Mouse (Mus musculus): ENCODE measurements around the gene Jmjd6.
"Not testable (repeated sequence)": the region's sequence is repeated elsewhere in the genome, so short reads cannot be mapped to it uniquely, and the experiment has no call there.

Gene Jmjd6

DNA sequence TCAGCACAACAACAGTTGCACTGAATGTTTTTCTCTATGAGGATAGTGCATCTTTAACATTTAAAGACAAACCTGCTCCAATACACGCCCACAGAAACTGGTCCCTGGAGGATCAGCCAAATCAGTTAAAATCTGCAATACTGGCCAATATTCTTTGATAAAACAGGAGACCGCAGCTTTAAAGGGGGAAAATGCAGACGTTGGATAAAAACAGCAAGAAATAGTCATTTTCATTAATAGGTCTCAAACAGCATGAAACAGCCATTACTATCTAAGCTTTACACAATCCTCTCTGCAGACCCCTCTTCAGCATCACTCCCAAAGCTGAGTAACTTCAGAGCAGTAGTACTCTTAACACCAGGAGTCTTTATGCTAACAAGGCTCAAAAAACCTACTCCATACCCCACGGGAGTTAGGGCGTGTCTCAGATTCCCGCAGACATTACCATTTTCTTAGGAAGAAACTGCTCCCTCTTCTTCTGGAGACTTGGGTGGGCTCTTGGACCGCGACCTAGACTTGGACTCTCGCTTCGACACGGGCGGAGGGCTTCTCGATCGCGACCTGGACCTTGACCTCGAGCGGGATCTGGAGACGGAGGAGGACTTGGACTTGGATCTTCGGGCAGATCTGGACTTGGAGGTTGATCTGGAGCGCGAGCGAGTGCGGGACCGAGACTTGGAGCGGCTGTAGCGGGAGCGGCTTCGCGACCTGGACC is 8.5 kb upstream of the Jmjd6 start:
- DNase-seq (ENCODE audit: low read depth), result no peak

DNA sequence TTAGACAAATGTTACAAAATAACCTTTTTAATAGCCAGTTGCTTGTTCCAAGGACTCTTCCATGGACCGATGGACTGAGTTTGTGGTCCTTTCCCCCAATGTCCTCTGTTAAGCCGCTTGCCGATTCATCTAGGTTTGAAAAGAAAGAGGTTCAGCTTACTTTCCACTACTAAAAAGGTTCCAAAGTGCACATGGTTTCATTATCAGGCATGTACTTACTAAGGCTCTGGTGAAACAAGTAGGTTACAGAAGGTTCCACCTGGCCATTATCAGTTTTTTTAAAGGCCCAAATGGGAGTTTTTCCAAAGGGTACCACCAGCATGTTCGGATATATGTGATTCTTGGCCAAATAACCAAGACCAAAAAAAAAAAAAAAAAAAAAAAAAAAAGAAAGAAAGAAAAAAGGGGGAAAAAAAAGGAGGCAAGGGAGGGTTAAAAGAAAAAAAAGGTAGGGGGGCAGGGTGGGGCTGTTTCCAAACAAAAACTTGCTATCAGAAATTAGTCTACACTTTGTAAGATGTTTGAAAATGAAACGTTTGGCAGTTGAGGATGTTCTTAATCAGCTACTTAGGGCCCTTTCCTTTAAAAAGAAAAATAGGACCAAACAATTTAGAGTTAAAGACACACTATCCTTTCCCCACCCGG is 7.7 kb upstream of the Jmjd6 start:
- DNase-seq (ENCODE audit: low read depth), result no peak

GRCm38 (mm10) chr11:116850085-116850484 is 6.8 kb upstream of the Jmjd6 start:
- no peak for DNase-seq (ENCODE audit: low read depth)

- DNase-seq (ENCODE audit: low read depth), result no peak
Measured at GRCm38 (mm10) chr11:116849587-116849986, 6.3 kb upstream of the Jmjd6 start.

DNA sequence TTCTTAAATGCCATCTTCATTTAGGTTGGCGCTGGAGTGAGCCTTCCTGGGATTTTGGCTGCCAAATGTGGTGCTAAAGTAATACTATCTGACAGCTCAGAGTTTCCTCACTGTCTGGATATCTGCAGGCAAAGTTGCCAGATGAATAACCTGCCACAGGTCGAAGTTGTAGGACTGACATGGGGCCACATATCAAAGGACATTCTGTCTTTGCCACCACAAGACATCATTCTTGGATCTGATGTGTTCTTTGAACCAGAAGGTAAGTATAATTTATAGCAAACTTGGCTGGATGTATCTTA is 5.6 kb upstream of the Jmjd6 start:
- not testable (repeated sequence) for DNase-seq (ENCODE audit: low read depth)

DNA sequence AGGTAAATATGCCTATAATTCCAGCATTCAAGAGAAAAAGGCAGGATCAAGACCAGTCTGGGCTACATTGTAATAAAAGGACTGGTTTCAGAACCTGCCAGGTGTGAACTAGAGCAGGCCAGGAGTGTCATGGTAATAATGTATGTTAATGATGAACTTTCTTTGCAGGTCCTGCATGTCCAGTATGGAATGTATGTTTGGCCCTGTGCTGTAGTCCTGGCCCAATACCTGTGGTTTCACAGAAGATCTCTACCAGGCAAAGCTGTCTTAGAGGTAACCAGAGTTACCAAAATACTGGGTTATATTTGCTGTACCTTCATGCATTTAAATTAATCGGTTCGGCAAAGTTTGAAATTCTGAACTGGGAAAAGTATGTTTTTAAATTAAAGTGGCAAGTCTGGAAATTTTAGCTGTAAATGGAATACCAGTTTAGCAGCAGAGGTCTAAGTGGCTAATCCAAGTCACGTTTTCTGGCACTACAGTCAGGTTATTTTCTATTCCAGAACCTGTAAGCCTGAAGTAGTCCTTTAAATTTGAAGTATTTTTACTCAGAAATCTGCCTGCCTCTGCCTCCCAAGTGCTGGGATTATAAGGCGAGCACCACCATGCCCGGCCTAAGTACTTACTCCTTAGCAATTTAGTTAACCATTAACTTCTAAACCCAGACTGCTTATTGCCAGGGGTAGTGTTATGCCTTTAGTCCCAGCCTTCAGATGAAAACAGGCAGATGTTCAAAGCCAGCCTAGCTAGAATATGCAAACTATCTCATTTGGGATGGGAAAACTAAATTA is 5.0 kb upstream of the Jmjd6 start:
- no peak for DNase-seq (ENCODE audit: low read depth)

DNA sequence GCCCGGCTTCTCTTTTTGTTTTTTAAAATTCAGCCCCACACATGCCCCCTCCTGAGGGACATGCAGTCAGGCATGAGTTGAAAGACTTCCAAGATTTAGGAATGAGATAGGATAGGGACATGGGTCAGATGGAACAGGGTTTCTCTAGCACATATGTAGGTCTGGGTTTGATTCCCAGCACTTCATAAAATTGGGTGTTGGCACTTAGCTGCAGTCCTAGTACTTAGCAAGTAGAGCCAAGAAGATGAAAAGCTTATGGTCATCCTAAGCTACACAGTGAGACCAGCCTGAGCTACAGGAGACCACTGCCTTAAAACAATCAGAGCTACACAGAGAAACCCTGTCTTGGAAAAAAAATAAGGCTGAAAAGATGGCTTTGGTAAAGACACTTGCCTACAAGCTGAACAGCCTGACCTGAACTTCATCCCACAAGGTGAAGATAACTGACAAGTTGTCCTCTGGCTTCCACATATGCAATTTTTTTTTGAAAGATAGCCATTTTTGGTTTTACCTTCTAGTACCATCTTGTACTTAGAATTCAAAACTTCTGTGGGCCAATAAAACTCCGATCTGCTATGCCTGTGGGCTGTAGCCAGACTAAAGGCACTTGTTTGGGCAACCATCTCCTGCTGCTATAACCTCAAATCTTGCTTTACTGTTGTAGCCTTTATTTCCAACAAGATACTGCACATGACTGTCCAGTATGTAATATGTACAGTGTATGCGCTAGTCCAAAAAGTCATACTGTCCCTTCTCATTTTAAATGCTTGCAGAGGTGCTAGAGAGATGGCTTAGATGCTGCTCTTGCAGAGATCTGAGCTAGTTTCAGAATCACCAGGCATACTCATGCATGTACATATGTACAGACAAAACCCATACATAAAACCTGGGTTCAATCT is 4.2 kb upstream of the Jmjd6 start:
- no peak for DNase-seq (ENCODE audit: low read depth)

GRCm38 (mm10) chr11:116846593-116847181 is 3.4 kb upstream of the Jmjd6 start:
- no peak for DNase-seq (ENCODE audit: low read depth)

DNA sequence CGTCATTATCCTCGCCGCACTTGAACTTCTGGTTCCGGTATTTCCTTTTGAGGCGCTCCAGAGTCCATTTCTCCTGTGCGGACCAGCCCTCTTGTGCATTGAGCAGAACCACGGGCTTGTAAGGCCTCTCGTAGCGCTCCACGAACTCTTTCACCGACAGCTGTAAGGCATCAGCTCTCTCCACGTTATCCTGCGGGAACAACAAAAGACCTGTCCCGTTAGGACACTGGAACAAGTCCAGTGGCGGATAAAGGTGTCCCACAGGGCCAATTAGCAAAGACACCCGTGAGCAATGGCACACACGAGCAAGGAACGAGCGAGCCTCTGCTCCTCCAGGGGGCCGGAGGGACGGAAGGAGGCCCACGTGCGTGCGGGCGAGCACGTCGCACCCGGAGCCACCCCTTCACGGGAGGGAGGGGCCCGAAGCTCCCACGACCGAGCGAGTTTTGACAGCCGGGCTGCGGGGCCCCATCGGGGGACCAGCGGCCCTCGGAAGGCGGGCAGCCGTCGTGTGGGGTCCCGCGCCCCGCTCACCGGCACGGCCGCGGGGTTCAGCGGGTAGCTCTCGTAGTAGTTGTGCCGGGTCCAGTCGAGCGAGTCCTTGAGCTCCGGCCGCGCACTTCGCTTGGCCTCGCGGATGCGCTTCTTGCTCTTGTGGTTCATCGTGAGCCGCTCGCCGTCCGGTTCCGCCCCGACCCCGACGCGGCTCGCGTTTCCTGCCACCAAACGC is 553 bp downstream of the Jmjd6 start:
- DNase-seq (ENCODE audit: low read depth), result no peak

DNA sequence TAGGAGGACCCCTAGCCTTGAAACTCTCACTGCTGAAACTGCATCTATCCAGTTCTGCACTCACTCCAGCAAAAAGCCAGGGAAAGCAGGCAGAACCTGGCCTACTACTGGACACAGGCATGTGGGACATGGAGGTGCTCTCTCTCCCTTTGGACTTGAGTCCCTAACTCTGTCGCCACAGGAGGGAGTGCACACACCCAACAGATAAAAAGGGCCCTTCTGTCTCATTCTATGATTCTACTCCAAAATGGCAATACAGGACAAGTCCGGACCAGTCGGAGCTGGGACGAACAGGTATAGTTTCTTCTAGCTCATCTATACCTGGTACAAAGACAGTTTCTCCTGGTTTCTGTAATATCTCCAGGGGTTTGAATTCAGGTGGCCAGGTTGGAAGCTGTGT is 2.5 kb downstream of the Jmjd6 start:
- DNase-seq (ENCODE audit: low read depth), result no peak

- no peak for DNase-seq (ENCODE audit: low read depth)
Measured at GRCm38 (mm10) chr11:116839601-116840000, 3.6 kb downstream of the Jmjd6 start.

- DNase-seq (ENCODE audit: low read depth), result no peak
Measured at GRCm38 (mm10) chr11:116838936-116839335, 4.3 kb downstream of the Jmjd6 start.

DNA sequence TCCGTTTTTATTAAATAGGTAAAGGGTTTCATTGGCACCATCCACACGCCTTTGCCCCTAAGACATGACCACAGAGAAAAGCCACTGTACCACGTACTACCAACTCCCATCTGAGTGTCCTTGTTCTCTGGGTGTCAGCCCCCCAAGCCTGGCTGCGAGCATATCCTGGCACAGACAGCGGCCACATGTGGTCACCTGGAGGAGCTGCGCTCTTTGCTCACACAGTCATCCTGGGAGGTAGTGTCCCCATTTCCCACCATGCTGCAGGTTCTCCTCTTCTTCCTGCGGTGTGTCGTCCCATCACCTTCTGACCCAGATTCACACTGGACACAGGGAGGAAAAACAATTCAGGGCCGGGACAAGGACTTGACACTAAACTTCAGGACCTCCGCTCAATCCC is 5.8 kb downstream of the Jmjd6 start:
- no peak for DNase-seq (ENCODE audit: low read depth)

GRCm38 (mm10) chr11:116836283-116836682 is 7.0 kb downstream of the Jmjd6 start:
- no peak for DNase-seq (ENCODE audit: low read depth)

DNA sequence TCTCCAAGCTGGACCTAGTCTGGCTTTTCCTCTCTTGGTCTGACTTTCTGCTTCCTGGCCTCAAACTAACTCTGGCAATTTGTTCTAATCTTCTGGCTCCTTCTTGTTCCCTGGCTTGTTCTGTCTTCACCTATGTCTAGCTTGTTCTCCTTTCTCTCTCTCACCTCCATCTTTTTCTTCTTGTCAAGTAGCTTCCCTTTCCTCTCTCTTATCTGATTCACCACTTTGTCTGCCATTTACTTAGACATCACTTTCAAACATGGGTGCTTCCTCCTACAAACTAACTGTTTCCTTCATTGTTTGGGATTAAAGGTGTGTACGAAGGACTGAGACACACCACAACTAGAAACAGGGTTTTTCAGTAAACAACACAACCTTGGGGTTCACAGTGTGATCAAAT is 8.3 kb downstream of the Jmjd6 start:
- no peak for DNase-seq (ENCODE audit: low read depth)

DNA sequence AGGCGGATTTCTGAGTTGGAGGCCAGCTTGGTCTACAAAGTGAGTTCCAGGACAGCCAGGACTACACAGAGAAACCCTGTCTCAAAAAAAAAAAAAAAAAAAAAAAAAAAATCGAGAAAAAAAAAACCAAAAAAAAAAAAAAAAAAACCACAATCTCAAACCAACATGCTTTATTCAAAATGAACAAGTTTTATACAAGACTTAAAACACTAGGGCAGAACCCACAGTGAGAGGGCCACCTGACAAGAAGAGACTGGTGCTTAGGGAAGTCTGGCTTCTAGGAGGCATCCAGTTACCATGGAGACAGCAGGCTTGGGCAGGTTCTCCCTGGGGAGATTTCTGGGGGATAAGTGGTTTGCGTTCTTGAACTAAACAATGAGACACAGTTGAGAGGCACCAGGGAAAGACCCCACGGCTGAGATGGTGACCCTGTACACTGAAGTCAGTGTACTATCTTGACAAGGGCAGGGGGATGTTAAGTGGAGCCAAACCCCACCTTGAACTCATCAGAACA is 11.0 kb downstream of the Jmjd6 start:
- no peak for DNase-seq (ENCODE audit: low read depth)

- DNase-seq (ENCODE audit: low read depth), result no peak
Measured at GRCm38 (mm10) chr11:116827534-116828165, 15.6 kb downstream of the Jmjd6 start, which contains the start of gene Mxra7. TSS of gene Mxra7 (minus strand) at chr11:116828046.

DNA sequence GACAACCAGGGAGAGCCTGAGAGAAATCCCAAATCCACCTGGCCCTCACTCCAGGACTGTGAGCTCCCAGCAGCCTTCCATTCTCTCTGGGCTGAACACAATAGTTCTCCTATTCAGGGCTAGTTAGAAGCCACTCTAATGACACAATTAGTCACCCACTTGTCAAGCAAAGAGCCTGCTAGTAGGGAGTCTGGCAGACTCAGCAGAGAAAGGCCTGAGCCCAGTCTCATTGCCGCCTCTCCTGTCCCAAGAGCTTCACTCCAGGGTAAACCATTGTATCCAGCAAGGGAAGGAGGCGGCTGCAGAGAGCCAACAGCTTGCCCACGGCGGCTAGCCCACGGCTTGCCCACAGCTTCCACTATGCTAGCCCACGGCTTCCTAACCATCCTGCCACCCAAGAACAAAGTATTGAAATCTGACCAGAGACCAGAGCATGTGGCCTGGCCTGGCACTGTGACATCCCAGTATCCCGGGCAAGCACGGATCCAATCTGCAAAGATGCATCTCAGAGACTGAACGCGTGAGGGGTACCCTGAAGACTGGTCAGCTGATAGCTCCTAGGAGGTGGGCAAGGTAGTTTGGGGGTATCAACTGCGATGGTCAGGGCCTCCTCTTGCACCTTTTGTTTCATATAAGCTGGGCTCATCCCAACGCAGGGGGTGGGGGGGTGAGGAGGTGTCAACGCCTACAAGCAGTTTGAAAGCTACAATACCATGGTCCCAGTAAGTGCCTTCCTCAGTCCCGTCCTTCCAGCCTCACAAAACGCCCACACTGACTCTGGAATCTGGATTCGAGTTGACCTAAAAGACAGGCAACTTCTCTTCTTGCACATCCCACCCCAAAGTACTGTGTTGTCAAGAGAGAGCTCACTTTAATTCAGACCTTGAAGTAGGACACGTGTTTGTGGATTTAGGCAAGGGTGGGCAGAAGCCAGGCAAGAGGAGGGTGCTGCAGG is 16.4 kb downstream of the Jmjd6 start:
- DNase-seq (ENCODE audit: low read depth), result no peak

- no peak for DNase-seq (ENCODE audit: low read depth)
Measured at GRCm38 (mm10) chr11:116825230-116825629, 18.0 kb downstream of the Jmjd6 start.

All from c-Kit-positive CD71-positive TER-119-negative erythroid progenitor cells, embryonic 14.5 days (primary cell).